Mouse (Mus musculus) megakaryocyte, embryonic 14.5 days (primary cell): ENCODE measurements around the gene Cyld. TPM values are rescaled to one million over a fixed set of nuclear protein-coding genes. Genes with fewer than 3 reads are reported as not detected.
"Not testable (repeated sequence)": the region's sequence is repeated elsewhere in the genome, so short reads cannot be mapped to it uniquely, and the experiment has no call there.

Source experiments
- H3K27me3 ChIP-seq: replicated peaks from 2 replicates; pipeline ENCODE3; 2012; ENCODE audit warnings: inconsistent platforms
- H3K36me3 ChIP-seq: replicated peaks from 2 replicates; pipeline ENCODE3; 2012; ENCODE audit warnings: low read length, inconsistent platforms, mixed read lengths
- H3K4me1 ChIP-seq: 2 replicates; pipeline ENCODE4 v1.6.1; 2012; ENCODE audit warnings: inconsistent platforms
- H3K4me3 ChIP-seq: replicated peaks from 2 replicates; pipeline ENCODE3; 2012; ENCODE audit warnings: moderate library complexity, mild to moderate bottlenecking, inconsistent platforms
- H3K9me3 ChIP-seq: 2 replicates; pipeline ENCODE4 v1.6.1; 2012; ENCODE audit warnings: inconsistent platforms
- FLI1 ChIP-seq: IDR thresholded peaks from 2 replicates; pipeline ENCODE4 v1.6.1; 2012; ENCODE audit warnings: low read length, inconsistent platforms, mixed read lengths
- GATA1 ChIP-seq: IDR thresholded peaks from 3 replicates; pipeline ENCODE4 v1.6.1; 2012; ENCODE audit warnings: mixed read lengths, low read length, inconsistent platforms, borderline replicate concordance
- polyA plus RNA-seq: library from polyadenylated mRNA; stranded (reverse); fragments of >175 nt; gene quantifications from 2 replicates; pipeline ENCODE4 v1.2.3, GENCODE M21; 2012; ENCODE audit warnings: low replicate concordance; ENCODE audit not compliant: insufficient read depth

Cyld gene
- polyA plus RNA-seq, 1 experiment: 0.54 TPM

DNA sequence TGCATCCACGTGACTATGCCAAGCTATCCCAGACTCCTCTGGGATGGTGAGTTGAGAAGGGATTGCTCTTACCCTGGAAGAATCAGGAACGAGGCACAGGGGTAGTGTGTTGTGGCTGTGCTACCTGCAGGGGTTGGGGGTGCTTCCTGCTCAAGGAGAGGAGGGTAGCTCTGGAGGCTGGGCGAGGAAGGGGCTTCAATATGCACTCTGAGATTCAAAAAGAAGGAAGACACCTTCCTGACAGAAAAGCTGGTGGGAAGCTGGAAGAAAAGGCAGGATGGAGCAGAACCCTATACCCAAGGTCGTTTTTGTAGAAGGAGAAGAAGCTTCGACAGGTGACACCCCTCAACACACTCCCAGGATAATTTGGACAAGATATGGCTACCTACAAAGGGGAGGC, 84.5 kb downstream of the Cyld start:
- Histone ChIP-seq H3K4me1 (no peaks in the 10 kb centered on the region), H3K4me3 (no peak overlapping the region), H3K36me3 (no peaks in the 10 kb centered on the region), H3K27me3 (peaks cover 2% of the 10 kb centered on the region), H3K9me3 (no peaks in the 10 kb centered on the region)
- TF ChIP-seq GATA1 (no peak), FLI1 (no peak)

DNA sequence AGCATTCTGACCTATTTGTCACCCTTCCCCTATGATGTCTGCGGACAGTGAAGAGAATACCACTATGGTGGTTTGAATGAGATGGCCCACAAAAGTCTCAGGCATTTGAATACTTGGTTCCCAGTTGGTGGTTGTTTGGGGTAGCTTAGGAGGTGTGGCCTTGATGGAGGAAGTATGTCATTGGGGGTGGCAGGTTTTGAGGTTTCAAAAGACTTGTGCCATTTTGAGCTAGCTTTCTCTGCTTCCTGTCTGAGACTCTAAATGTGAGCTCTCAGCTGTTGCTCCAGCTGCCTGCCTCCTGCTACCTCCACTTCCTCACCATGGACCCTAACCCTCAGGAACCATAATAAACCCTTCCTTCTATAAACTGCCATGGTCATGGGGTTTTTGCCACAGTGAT, 86.9 kb downstream of the Cyld start:
- Histone ChIP-seq H3K36me3 (no peaks in the 10 kb centered on the region), H3K9me3 (no peaks in the 10 kb centered on the region), H3K4me1 (no peaks in the 10 kb centered on the region), H3K27me3 (peaks cover 2% of the 10 kb centered on the region), H3K4me3 (no peak overlapping the region)
- TF ChIP-seq FLI1 (no peak), GATA1 (no peak)

DNA sequence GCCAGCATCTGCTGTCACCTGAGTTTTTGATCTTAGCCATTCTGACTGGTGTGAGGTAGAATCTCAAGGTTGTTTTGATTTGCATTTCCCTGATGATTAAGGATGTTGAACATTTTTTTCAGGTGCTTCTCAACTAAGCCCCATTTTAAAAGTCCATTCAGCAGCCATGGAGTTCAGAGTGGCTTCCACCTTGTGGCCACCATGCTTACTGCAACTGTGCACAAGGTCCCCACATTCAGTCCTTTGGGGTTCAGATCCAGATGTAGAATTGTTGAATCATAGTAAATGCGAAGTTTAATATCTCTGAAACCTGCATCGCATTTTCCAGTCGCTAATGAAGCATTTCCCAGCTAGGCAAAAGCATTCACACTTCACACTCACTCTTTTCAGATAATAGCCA, 91.5 kb downstream of the Cyld start:
- H3K36me3 ChIP-seq, H3K9me3 ChIP-seq, H3K27me3 ChIP-seq, H3K4me1 ChIP-seq, H3K4me3 ChIP-seq: not testable (repeated sequence)

DNA sequence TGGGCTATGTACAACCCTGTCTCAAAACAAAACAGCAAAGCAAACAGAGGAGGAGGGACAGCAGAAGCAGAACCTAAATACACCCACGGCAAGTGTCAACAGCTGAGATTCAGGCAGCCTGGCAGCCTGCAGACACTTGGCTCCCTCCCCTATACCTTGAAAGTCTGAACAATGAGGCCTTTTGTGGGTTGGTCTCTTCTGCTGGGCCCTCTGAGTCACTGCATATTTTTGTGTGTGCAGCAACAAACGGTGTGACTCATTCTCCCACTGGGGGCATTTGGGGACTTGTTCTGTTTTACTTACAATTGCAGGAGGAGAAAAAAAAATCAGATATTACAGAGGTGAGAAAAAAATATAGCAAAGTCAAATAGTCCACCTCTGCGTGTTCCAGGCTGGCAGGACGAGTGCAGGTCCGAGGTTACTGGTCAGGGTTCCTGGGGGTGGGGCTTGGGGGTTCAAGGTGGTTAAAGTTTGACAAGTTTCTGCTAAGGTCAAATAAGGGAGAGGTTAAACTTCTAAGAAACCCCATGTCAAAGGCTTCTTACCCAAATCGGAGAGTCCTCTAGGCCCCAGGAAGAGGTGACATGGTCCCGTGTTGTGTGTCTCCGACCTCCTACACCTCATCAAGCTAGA, 96.0 kb downstream of the Cyld start:
- Histone ChIP-seq H3K36me3 (no peaks in the 10 kb centered on the region), H3K4me1 (no peaks in the 10 kb centered on the region), H3K9me3 (peaks cover 14% of the 10 kb centered on the region), H3K4me3 (no peak overlapping the region), H3K27me3 (no peaks in the 10 kb centered on the region)
- TF ChIP-seq FLI1: no peak
- TF ChIP-seq GATA1: no peak

DNA sequence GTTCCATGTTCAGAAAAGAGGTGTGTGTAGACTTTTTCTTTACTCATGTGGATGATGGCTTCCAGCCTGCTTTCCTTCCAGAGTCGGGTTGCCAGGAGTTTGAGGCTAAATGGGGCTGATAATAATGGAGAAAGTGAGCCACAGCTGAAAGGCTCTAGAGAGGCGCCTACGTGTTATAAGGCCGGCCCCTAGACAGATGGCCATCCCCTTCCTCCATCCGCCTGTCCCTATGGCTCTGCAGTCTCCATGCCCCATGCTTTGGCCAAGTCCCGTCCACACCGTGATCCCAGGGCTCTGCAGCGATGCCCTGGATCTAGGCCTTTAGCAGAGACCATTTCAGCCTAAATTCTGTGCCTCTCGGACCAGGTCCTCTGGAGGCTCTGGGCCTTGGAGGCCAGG, 96.5 kb downstream of the Cyld start:
- Histone ChIP-seq H3K4me3 (no peak overlapping the region), H3K9me3 (peaks cover 14% of the 10 kb centered on the region), H3K4me1 (no peaks in the 10 kb centered on the region), H3K27me3 (no peaks in the 10 kb centered on the region), H3K36me3 (no peaks in the 10 kb centered on the region)
- TF ChIP-seq GATA1 (no peak), FLI1 (no peak)

DNA sequence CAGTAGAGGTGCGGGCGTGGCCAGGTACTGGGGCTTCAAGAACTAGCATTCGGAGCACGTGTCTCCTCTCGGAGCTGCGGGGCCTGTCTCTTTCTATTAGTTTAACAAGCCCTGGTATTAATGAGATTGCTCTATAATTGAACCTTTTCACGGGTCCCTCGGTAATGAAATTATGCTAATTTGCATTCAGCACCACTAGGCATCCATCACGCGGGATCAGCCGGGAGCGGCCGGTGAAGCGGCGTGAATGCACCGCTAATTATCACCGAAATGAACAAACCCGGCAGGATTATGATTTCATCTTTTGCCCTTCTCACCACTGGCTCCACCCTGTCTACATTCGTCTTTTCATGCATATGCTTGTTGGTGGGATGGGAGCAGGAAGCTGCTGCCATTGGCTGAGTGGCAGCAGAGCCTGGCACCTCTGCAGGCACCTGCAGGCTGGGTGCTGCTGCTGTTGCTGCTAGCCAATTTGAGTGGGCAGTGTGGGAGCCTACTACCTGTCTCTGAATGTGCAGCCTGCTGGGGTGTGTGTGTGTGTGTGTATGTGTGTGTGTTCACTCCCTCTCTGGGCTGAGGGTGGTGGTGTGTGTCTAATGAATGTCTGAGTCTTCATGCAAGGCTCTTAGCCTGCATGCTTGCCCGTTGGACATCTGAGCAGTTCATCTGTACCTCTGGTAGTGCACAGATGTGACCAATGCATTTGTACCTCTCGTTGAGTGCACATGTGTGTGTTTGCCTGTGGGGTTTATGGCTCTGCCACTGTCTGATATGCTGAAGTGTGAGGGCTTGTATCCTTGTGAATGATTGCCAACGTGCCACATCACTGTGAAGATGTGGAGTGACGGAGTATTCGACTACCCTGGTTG, 97.2 kb downstream of the Cyld start:
- Histone ChIP-seq H3K4me1 (no peaks in the 10 kb centered on the region), H3K36me3 (no peaks in the 10 kb centered on the region), H3K4me3 (no peak overlapping the region), H3K9me3 (peaks cover 14% of the 10 kb centered on the region), H3K27me3 (no peaks in the 10 kb centered on the region)
- no peak for TF ChIP-seq FLI1
- TF ChIP-seq GATA1: no peak

DNA sequence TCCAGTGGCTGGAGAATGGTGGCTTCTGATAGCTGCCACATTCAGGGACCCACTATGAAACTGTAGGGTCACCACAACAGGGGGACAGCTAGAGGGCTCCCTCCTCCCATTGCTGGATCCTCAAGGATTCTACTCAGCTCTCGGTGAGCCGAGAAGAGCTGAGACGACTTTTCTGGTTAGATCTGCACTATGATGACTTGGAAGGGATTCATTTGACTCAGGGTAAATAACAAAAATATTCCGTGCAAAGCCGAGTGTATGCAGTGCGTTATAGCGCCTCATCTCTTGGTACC, 97.7 kb downstream of the Cyld start:
- peaks cover 10% of the 10 kb centered on the region for H3K9me3 ChIP-seq
- no peaks in the 10 kb centered on the region for H3K36me3 ChIP-seq
- no peaks in the 10 kb centered on the region for H3K4me1 ChIP-seq
- H3K4me3 ChIP-seq: no peak overlapping the region
- no peaks in the 10 kb centered on the region for H3K27me3 ChIP-seq
- TF ChIP-seq GATA1: no peak
- TF ChIP-seq FLI1: no peak

DNA sequence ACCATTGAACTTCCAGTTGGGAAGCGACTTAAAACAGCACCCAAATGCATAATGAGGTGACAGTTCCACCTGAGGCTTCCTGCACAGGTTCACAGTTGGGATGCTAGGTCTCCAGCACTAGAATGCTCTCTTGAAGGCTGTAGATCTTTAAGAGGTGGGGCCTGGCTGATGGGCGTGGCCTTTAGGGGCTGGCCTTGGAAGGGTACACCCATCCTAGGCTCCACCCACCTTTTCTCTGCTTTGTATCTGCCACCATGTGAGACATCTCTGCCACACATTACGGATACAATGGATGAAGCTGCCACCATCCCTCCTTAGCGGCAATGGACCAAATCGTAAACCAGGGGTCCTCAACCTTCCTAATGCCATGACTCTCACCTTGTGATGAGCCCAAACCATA, 99.1 kb downstream of the Cyld start:
- H3K4me3 ChIP-seq: no peak overlapping the region
- no peaks in the 10 kb centered on the region for H3K27me3 ChIP-seq
- no peak for TF ChIP-seq FLI1
- TF ChIP-seq GATA1: no peak
- 0 out of 2 replicates have a peak, but pooled peaks cover 7% of the 10 kb centered on the region for H3K9me3 ChIP-seq
- H3K36me3 ChIP-seq: no peaks in the 10 kb centered on the region
- H3K4me1 ChIP-seq: no peaks in the 10 kb centered on the region

DNA sequence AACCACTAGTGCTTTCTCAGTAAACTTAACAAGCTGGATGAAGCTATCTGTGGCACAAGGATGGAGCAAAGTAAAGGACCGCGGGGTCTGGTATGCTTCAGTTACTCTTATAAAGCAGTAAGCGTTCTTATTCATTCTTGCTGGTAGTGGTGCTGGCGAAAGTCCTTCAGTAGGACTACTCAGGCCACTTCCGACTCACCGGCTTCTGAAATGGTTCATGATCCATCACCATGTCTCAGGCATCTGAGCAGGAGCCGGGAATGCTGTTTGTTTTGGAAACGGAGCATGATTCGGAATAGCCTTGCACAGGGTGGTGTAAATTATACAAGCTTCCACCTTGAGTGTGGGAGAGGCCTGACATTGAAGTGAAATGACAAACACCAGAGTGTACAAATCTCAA, 99.8 kb downstream of the Cyld start:
- no peak overlapping the region for H3K4me3 ChIP-seq
- H3K27me3 ChIP-seq: no peaks in the 10 kb centered on the region
- 0 out of 2 replicates have a peak, but pooled peaks cover 7% of the 10 kb centered on the region for H3K9me3 ChIP-seq
- no peak for TF ChIP-seq GATA1
- TF ChIP-seq FLI1: no peak
- H3K36me3 ChIP-seq: no peaks in the 10 kb centered on the region
- H3K4me1 ChIP-seq: no peaks in the 10 kb centered on the region

Other genes starting within 250 kb of the Cyld start
- 1.3 TPM in 1 of 2 replicates, not detected in the other for gene Nkd1, start 175.7 kb upstream of the Cyld start, polyA plus RNA-seq
- gene Snx20, start 60.9 kb upstream of the Cyld start, polyA plus RNA-seq: 6.2 and 22.2 TPM in 2 replicates
- gene Nod2, start 49.7 kb upstream of the Cyld start, polyA plus RNA-seq: not detected in 2 replicates